Mouse (Mus musculus) forebrain, embryonic 15.5 days (tissue): ENCODE measurements at regions not wholly inside any gene's neighbourhood (a gene's known extent, or its start where the extent isn't known, plus 50 kb on each side); places are given as distances from the start of the nearest gene placed in this dataset.

Experiments used
- ATAC-seq: fragments of 200-750 bp; cut with Nextera tagmentation; replicated peaks from 2 replicates; pipeline ENCODE4 v1.8.0; 2017; ENCODE audit warnings: mild to moderate bottlenecking, moderate TSS enrichment, moderate library complexity
- H3K27ac ChIP-seq: fragments of 300-500 bp; sonication (generic); replicated peaks from 2 replicates; pipeline ENCODE4 v1.5.1; 2015; ENCODE audit warnings: mild to moderate bottlenecking, inconsistent platforms
- H3K27me3 ChIP-seq: fragments of 300-500 bp; sonication (generic); 2 replicates; pipeline ENCODE4 v1.6.1; 2015; ENCODE audit warnings: inconsistent platforms
- H3K36me3 ChIP-seq: fragments of 300-500 bp; sonication (generic); 2 replicates; pipeline ENCODE4 v1.6.1; 2015; ENCODE audit warnings: mild to moderate bottlenecking, inconsistent platforms
- H3K4me1 ChIP-seq: fragments of 300-500 bp; sonication (generic); 2 replicates; pipeline ENCODE4 v1.6.1; 2015; ENCODE audit warnings: inconsistent platforms
- H3K4me2 ChIP-seq: fragments of 300-500 bp; sonication (generic); replicated peaks from 2 replicates; pipeline ENCODE4 v1.6.1; 2015; ENCODE audit warnings: mild to moderate bottlenecking, inconsistent platforms
- H3K4me3 ChIP-seq: fragments of 300-500 bp; sonication (generic); 2 replicates; pipeline ENCODE4 v1.5.1; 2015; ENCODE audit warnings: mild to moderate bottlenecking, inconsistent platforms
- H3K9ac ChIP-seq: fragments of 300-500 bp; sonication (generic); replicated peaks from 2 replicates; pipeline ENCODE4 v1.6.1; 2015; ENCODE audit warnings: mild to moderate bottlenecking, inconsistent platforms
- H3K9me3 ChIP-seq: fragments of 300-500 bp; sonication (generic); 2 replicates; pipeline ENCODE4 v1.6.1; 2016; ENCODE audit warnings: inconsistent platforms
- WGBS: fragments of 180-500 bp; shearing (Covaris S2); methylation state at CpG from one replicate; pipeline ENCODE4 v1.1.7; 2015; ENCODE audit warnings: mixed read lengths; 5-methylcytosine and 5-hydroxymethylcytosine counted together

DNA sequence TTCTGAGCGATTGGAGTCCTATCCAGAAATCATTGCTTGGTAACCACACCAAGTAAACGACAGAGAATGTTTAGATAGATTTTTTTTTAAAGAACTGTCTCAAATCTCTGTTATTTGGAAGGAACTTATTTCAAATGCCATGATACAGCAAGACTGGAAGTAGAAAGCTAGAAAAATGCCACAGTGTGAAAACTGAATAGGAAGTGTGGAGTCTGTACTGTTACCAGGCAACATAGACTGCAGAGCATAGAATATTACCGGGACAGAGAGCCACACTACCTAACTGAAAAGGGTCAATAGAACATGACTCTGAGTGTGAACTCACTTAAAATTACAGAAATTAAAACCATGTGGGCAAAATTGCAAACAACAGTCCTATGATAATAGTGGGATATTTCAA, 52.4 kb upstream of the Adcy1 start:
- H3K27ac ChIP-seq, result no peak overlapping the region
- H3K4me3 ChIP-seq, result no peak overlapping the region
- ATAC-seq, result no peak
- no peaks in the 10 kb centered on the region for H3K9me3 ChIP-seq
- 78% methylated on average over 3 of the region's 3 CpGs for WGBS
- no peak overlapping the region for H3K4me2 ChIP-seq
- no peaks in the 10 kb centered on the region for H3K4me1 ChIP-seq
- no peaks in the 10 kb centered on the region for H3K27me3 ChIP-seq
- H3K36me3 ChIP-seq, result no peaks in the 10 kb centered on the region
- H3K9ac ChIP-seq, result no peak overlapping the region

DNA sequence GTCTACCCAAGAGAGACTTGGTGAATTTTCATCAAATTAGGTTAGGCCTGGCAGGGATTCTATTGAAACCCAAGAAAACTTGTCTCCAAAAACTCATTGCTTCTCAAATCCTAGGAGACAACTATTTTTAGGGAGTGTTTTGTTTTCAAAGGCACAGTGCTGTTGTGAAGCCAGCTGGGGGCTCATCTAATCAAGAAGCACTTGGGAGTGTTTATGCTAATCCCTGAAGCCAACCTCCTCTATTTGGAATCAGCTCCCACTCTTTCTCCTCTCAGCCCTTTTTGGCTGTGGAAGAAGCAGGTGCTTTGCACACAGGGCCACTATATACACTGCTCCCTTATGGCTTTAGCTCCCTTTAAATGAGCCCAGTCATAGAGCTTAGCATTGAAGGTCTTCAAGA, 64.0 kb upstream of the Adcy1 start:
- ATAC-seq, result no peak
- Histone ChIP-seq H3K4me2 (no peak overlapping the region), H3K27ac (no peak overlapping the region), H3K9ac (no peak overlapping the region), H3K4me1 (no peaks in the 10 kb centered on the region), H3K9me3 (no peaks in the 10 kb centered on the region), H3K36me3 (no peaks in the 10 kb centered on the region), H3K4me3 (no peak overlapping the region), H3K27me3 (no peaks in the 10 kb centered on the region)

DNA sequence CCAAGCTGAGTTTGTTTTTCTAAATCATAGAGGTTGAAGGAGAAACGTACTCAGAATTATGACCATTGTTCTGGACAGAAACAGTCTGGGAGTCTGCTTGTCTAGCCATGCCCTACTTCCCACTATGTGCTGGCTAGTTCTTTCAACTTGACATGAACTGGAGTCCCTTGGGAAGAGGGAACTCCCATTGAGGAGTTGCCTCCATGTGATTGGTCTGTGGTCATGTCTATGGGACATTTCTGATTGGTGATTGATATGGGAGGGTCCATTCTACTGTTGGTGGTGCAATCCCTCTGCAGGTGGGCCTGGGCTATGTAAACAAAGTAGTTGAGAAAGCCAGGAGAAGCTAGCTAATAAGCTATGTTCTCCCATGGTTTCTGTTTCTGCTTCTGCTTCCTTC, 64.5 kb upstream of the Adcy1 start:
- no peaks in the 10 kb centered on the region for H3K36me3 ChIP-seq
- no peak overlapping the region for H3K4me2 ChIP-seq
- no peaks in the 10 kb centered on the region for H3K27me3 ChIP-seq
- no peaks in the 10 kb centered on the region for H3K4me1 ChIP-seq
- no peak overlapping the region for H3K27ac ChIP-seq
- H3K9ac ChIP-seq, result no peak overlapping the region
- no peaks in the 10 kb centered on the region for H3K9me3 ChIP-seq
- no peak overlapping the region for H3K4me3 ChIP-seq
- no peak for ATAC-seq
- WGBS, result 67% methylated on average over 1 of the region's 1 CpGs

GRCm38 (mm10) chr11:6997508-6997907, 65.8 kb upstream of the Adcy1 start:
- Histone ChIP-seq H3K27me3 (no peaks in the 10 kb centered on the region), H3K27ac (no peak overlapping the region), H3K9me3 (no peaks in the 10 kb centered on the region), H3K4me1 (no peaks in the 10 kb centered on the region), H3K36me3 (no peaks in the 10 kb centered on the region), H3K9ac (no peak overlapping the region), H3K4me2 (no peak overlapping the region), H3K4me3 (no peak overlapping the region)
- 92% methylated on average over 6 of the region's 6 CpGs for WGBS
- no peak for ATAC-seq

GRCm38 (mm10) chr11:6993731-6994130, 69.6 kb upstream of the Adcy1 start:
- Histone ChIP-seq H3K27ac (no peak overlapping the region), H3K4me1 (no peaks in the 10 kb centered on the region), H3K4me2 (no peak overlapping the region)

DNA sequence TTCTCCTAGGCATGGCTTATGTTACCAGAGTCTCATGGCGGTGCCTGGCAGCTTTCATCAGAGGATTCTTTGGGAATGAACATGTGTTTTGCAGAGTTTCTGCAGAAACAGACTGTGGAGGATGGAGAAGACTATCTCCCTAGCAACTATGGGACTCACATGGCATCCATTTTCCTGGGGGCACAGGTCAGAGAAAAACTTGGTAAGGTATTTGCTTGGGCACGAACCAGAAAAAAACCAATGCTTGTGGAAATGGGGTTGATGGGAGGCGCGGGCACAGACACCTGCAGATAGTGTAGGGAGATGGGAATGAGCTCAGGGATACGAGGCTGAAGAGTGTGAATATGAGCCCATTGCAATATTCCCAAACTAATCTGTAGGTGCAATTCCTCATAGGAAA, 71.7 kb upstream of the Adcy1 start:
- no peak for ATAC-seq
- H3K4me1 ChIP-seq, result no peaks in the 10 kb centered on the region

More at GRCm38 (mm10) chr11:6993731-6994130, 69.6 kb upstream of the Adcy1 start:
- no peak overlapping the region for H3K4me3 ChIP-seq
- no peak overlapping the region for H3K9ac ChIP-seq
- 84% methylated on average over 2 of the region's 2 CpGs for WGBS
- no peaks in the 10 kb centered on the region for H3K9me3 ChIP-seq
- ATAC-seq, result no peak
- H3K27me3 ChIP-seq, result no peaks in the 10 kb centered on the region
- no peaks in the 10 kb centered on the region for H3K36me3 ChIP-seq

GRCm38 (mm10) chr11:6990711-6991110, 72.6 kb upstream of the Adcy1 start:
- no peaks in the 10 kb centered on the region for H3K9me3 ChIP-seq
- H3K27me3 ChIP-seq, result no peaks in the 10 kb centered on the region
- no peaks in the 10 kb centered on the region for H3K4me1 ChIP-seq
- H3K36me3 ChIP-seq, result no peaks in the 10 kb centered on the region
- no peak overlapping the region for H3K9ac ChIP-seq
- no peak overlapping the region for H3K4me3 ChIP-seq
- ATAC-seq, result no peak
- H3K4me2 ChIP-seq, result no peak overlapping the region
- no peak overlapping the region for H3K27ac ChIP-seq
- 71% methylated on average over 3 of the region's 3 CpGs for WGBS

More for the DNA sequence above, 71.7 kb upstream of the Adcy1 start:
- no peak overlapping the region for H3K4me2 ChIP-seq
- WGBS, result 91% methylated on average over 5 of the region's 5 CpGs
- no peaks in the 10 kb centered on the region for H3K36me3 ChIP-seq
- no peak overlapping the region for H3K4me3 ChIP-seq
- H3K9ac ChIP-seq, result no peak overlapping the region
- H3K9me3 ChIP-seq, result no peaks in the 10 kb centered on the region
- H3K27ac ChIP-seq, result no peak overlapping the region
- H3K27me3 ChIP-seq, result no peaks in the 10 kb centered on the region

DNA sequence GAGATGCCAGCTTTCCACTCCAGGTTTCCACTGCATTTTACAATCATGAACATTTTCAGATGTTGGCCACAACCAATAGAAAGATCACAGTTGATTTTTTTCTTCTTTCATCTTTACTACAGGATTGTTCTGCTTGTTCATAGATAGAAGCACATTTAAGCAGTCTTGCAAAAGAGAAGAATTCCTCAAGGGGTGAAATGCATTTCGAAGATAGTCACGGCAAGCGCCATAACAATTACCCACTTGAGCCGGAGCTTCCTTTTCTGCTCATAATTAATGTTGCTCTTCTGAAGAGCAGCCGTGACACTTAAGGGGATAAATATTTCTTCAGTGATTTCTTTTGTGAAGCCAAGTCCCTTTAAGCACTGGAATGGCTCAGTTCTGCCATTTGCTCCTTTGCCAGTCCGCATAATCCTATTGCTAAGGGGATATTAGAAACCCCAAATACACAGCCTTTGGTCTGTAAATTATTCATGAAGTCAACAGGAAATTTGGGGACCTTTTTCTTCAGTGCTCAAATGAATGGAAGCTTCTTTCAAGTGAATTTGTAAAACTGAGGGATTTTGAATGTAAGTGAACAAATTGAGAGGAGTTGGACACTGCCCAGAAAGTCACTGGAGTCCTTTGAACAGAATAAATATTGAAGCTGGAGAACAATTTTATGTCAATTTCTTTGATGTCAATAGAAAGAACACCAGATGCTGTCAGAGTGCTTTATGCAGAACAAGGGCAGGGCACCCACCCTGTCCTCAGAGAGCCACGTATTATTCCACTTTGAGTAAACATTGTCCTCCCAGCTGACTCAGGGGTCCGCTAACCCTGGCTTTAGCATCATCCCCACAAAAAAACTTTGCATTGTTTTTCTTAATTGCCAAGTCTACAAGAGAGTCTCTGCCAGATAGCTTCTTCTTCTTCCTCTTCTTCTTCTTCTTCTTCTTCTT, 74.1 kb upstream of the Adcy1 start:
- Histone ChIP-seq H3K4me3 (no peak overlapping the region), H3K36me3 (no peaks in the 10 kb centered on the region), H3K4me2 (no peak overlapping the region), H3K4me1 (no peaks in the 10 kb centered on the region), H3K9me3 (no peaks in the 10 kb centered on the region), H3K27ac (no peak overlapping the region), H3K9ac (no peak overlapping the region), H3K27me3 (no peaks in the 10 kb centered on the region)
- no peak for ATAC-seq
- 52% methylated on average over 8 of the region's 8 CpGs for WGBS

GRCm38 (mm10) chr11:6987995-6988394, 75.3 kb upstream of the Adcy1 start:
- ATAC-seq, result no peak
- H3K4me2 ChIP-seq, result no peak overlapping the region
- no peaks in the 10 kb centered on the region for H3K27me3 ChIP-seq
- no peaks in the 10 kb centered on the region for H3K36me3 ChIP-seq
- H3K9ac ChIP-seq, result no peak overlapping the region
- 64% methylated on average over 2 of the region's 2 CpGs for WGBS
- H3K4me3 ChIP-seq, result no peak overlapping the region
- H3K9me3 ChIP-seq, result no peaks in the 10 kb centered on the region
- H3K4me1 ChIP-seq, result no peaks in the 10 kb centered on the region
- no peak overlapping the region for H3K27ac ChIP-seq

- H3K4me3 ChIP-seq, result no peak overlapping the region
- H3K36me3 ChIP-seq, result no peaks in the 10 kb centered on the region
- no peaks in the 10 kb centered on the region for H3K27me3 ChIP-seq
- H3K27ac ChIP-seq, result no peak overlapping the region
- H3K9ac ChIP-seq, result no peak overlapping the region
- no peaks in the 10 kb centered on the region for H3K9me3 ChIP-seq
- no peaks in the 10 kb centered on the region for H3K4me1 ChIP-seq
- no peak for ATAC-seq
- WGBS, result 93% methylated on average over 1 of the region's 1 CpGs
- H3K4me2 ChIP-seq, result no peak overlapping the region
Measured at GRCm38 (mm10) chr11:6987105-6987504, 76.2 kb upstream of the Adcy1 start.

DNA sequence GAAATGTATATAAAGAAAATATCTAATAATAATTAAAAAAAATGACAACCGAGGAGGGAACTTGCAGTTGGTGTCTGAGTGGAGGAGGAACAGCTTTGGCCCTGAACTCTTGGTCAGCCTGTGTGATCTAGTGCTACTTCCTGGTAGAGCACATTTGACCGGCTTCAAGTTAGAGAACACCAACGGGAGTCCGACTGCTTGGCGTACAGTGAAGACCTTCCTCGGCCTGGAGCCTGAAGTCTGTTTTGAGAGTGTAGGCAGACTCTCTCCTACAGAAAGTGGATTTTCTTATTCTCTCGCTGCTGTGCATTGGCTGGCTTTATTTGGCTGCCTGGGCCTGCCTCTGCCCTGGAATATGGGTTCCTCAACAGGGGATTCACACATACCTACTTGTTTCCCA, 81.2 kb upstream of the Adcy1 start:
- H3K4me1 ChIP-seq, result no peaks in the 10 kb centered on the region
- 84% methylated on average over 7 of the region's 7 CpGs for WGBS
- H3K4me3 ChIP-seq, result no peak overlapping the region
- H3K27me3 ChIP-seq, result no peaks in the 10 kb centered on the region
- no peak overlapping the region for H3K4me2 ChIP-seq
- H3K9me3 ChIP-seq, result no peaks in the 10 kb centered on the region
- no peak overlapping the region for H3K9ac ChIP-seq
- ATAC-seq, result no peak
- no peaks in the 10 kb centered on the region for H3K36me3 ChIP-seq
- no peak overlapping the region for H3K27ac ChIP-seq

- Histone ChIP-seq H3K36me3 (no peaks in the 10 kb centered on the region), H3K4me3 (no peak overlapping the region), H3K4me1 (no peaks in the 10 kb centered on the region), H3K9ac (no peak overlapping the region), H3K4me2 (no peak overlapping the region), H3K27ac (no peak overlapping the region), H3K9me3 (no peaks in the 10 kb centered on the region), H3K27me3 (no peaks in the 10 kb centered on the region)
- ATAC-seq, result no peak
- 86% methylated on average over 3 of the region's 3 CpGs for WGBS
Measured at GRCm38 (mm10) chr11:6979656-6980055, 83.6 kb upstream of the Adcy1 start.

DNA sequence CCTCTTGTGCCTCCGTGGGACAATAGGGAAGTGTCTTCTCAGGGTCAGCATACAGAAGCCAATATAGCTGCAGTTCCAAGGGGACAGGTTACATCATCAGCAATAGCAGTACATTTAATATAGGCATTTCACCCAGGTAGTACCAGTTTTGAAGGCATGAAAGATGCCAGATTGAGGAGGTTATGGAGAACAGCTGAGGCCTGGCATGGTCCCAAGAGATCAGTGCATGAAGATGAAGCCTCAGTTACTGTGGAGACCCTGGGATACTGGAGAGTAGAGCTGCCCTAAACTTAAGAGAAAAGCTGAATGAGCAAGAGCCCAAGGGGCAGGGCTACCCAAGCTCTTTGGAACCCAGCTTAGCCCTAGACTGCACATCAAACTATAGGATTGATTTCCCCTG, 94.1 kb upstream of the Adcy1 start:
- H3K4me3 ChIP-seq, result no peak overlapping the region
- H3K27me3 ChIP-seq, result no peaks in the 10 kb centered on the region
- no peaks in the 10 kb centered on the region for H3K36me3 ChIP-seq
- no peaks in the 10 kb centered on the region for H3K4me1 ChIP-seq
- no peak overlapping the region for H3K27ac ChIP-seq
- no peak for ATAC-seq
- H3K9ac ChIP-seq, result no peak overlapping the region
- 58% methylated on average over 1 of the region's 1 CpGs for WGBS
- H3K9me3 ChIP-seq, result no peaks in the 10 kb centered on the region
- H3K4me2 ChIP-seq, result no peak overlapping the region
